Mouse (Mus musculus) erythroblast, embryonic 14.5 days (primary cell): ENCODE results near the gene Mlph.

Source experiments
- GATA1 ChIP-seq: IDR thresholded peaks from 2 replicates; pipeline ENCODE4 v1.6.1; 2012; ENCODE audit warnings: low read length, inconsistent platforms, mixed read lengths
- TAL1 ChIP-seq: IDR thresholded peaks from 3 replicates; pipeline ENCODE4 v1.6.1; 2012; ENCODE audit warnings: low read length, inconsistent platforms, mixed read lengths

DNA sequence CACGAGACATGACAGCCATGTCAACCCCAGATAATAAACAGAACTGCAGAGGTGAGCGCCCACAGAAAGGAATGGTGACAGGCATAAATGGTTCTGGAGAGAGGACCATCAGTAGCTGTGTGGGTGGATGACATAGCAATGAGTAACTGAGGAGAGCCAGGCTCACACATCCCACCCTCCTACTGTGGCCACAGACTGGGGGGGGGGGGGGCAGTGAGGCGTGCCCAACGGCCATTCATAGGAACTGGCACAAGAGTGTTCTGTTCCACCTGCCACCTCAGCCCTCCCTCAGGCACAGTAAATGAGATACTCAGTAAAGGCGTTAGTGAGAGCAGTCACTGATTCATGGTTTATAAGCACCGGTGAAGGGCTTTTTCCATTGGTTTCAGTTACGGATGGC lies 48.2 kb upstream of the Mlph start:
- TF ChIP-seq TAL1 (no peak), GATA1 (no peak)
